Mouse (Mus musculus) embryo, embryonic 9.5 days (tissue): ENCODE measurements at regions not wholly inside any gene's neighbourhood (a gene's known extent, or its start where the extent isn't known, plus 50 kb on each side); places are given as distances from the start of the nearest gene placed in this dataset.
"Not testable (repeated sequence)": the region's sequence is repeated elsewhere in the genome, so short reads cannot be mapped to it uniquely, and the experiment has no call there.

Experiments
- DNase-seq: peaks from one replicate; pipeline ENCODE4 v3.0.0-alpha.2; 2017; ENCODE audit errors: extremely low spot score

GRCm38 (mm10) chr6:64948839-64949238 is 93.5 kb upstream of the Smarcad1 start:
- DNase-seq: not testable (repeated sequence)

GRCm38 (mm10) chr6:64961608-64962486 is 80.5 kb upstream of the Smarcad1 start:
- DNase-seq: no peak

- no peak for DNase-seq
Measured at GRCm38 (mm10) chr6:64962612-64963011, 79.8 kb upstream of the Smarcad1 start.

GRCm38 (mm10) chr6:64964664-64965063 is 77.7 kb upstream of the Smarcad1 start:
- no peak for DNase-seq

- DNase-seq: no peak
Measured at GRCm38 (mm10) chr6:64965203-64965602, 77.2 kb upstream of the Smarcad1 start.

GRCm38 (mm10) chr6:64970158-64970557 is 72.2 kb upstream of the Smarcad1 start:
- DNase-seq: no peak

GRCm38 (mm10) chr6:64973968-64974367 is 68.4 kb upstream of the Smarcad1 start:
- DNase-seq: peak; percentile 31

GRCm38 (mm10) chr6:64974453-64974852 is 67.9 kb upstream of the Smarcad1 start:
- not testable (repeated sequence) for DNase-seq

- DNase-seq: no peak
Measured at GRCm38 (mm10) chr6:64982132-64982531, 60.3 kb upstream of the Smarcad1 start.
